Mouse (Mus musculus): ENCODE results near the gene Cngb1.

DNA sequence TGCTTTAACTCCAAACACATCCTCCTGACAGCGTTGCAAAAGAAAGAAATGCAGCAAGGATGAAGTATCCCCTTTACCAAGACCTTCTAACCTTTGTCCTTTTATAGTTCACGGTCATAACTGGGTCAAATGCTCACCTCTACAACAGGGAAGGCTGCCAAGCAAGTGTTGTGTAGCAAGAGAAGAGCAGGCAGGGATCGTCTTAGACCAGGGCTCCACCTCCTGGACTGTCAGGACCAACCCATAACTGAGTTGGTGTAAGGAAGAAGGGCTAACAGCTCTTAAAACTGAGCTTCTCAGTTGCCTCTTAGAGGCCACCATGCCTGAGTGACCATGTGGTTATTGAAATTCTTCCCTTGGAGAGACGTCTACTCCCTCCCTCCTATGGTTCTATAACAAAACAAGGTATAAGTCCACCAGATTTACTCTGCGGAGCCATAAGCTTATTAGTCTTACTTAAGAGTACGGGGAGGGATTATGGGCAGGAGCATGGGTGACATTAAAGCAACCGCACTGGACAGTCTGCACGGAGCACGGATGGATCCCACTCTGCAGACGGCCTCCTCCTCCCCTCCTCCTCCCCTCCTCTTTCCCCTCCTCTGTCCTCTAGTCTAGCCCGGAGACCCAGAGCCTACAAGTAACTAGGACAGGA lies 90.5 kb downstream of the Cngb1 start:
- TF ChIP-seq CTCF (IDR thresholded peaks at IDR 0.05; ENCODE audit: low read depth): no peak
- TF ChIP-seq EP300 (IDR thresholded peaks at IDR 0.05; ENCODE audit: low read depth): no peak

Measured in liver, postnatal 0 days (tissue).